Mouse (Mus musculus) embryo, embryonic 10 days (tissue): ENCODE results near the gene Orm2.
A peak's percentile ranks its signal among the peaks of the same experiment; 100 is the strongest.

ENCODE experiments used
- DNase-seq: peaks from one replicate; pipeline ENCODE4 v3.0.0-alpha.2; 2015; ENCODE audit warnings: low spot score

The Orm2 gene

GRCm38 (mm10) chr4:63362150-63362549, at the start of gene Orm2:
Orm2 (plus strand) TSS chr4:63362449.
- DNase-seq: no peak

GRCm38 (mm10) chr4:63314063-63314462, 48.2 kb upstream of the Orm2 start:
- no peak for DNase-seq

- DNase-seq: no peak
Measured at GRCm38 (mm10) chr4:63316076-63316746, 46.0 kb upstream of the Orm2 start.

DNA sequence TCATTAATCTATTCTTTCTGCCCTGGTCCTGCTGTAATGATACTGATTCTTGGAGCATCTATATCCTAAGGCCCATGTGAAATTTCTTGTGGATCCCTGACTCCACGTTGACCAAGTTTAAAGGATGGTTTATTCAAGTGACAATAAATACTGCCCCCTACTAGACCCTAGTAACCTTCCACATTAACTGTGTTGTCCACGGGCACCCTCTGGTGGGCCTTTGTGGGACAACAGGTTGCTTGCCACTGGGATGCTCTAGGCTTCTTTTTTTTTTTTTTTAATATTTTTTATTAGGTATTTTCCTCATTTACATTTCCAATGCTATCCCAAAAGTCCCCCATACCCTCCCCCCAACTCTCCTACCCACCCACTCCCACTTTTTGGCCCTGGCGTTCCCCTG, 42.7 kb upstream of the Orm2 start:
- peak; percentile 68 for DNase-seq

- DNase-seq: no peak
Measured at GRCm38 (mm10) chr4:63323275-63323815, 38.9 kb upstream of the Orm2 start.

DNA sequence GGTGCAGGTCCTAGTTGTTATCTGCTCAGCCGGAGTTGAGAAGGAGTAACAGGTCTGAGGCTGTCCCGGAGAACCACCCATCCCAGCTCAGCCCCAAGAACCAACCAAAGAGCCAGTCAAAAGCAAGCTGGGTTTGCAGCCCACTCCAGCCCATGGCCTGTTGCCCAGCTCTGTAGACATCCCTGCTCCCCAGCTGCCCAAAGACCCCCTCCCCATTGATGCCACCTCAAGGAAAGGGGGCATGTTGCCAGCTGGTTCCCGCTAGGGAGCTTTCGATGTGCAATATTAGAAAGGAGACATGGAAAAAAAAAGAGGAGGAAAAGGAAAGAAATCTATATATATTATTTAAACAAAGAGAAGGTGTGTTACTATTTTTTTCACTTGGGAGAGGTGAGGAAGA, 28.8 kb upstream of the Orm2 start:
- DNase-seq: no peak

GRCm38 (mm10) chr4:63338414-63339076, 23.7 kb upstream of the Orm2 start:
- DNase-seq: no peak

GRCm38 (mm10) chr4:63342491-63342890, 19.8 kb upstream of the Orm2 start:
- no peak for DNase-seq

DNA sequence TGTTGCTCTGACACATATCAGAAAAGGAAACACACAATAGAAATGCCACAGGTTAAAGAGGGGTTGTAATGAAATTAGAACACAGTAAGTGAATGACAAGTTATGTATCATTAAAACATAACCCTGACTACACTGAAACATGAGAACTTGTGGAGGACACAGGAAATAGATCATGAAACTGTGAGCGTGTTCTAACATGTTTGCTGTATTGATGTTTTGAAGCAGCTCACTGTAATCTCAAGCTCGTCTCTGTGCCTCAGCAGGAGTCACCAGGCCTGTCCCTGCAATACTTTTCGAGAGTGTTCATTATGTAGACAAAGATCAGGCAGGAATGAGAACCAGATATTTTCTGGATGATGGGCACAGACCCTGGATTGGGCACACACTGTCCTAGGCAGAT, 18.6 kb upstream of the Orm2 start:
- DNase-seq: no peak

- DNase-seq: no peak
Measured at GRCm38 (mm10) chr4:63344295-63344694, 18.0 kb upstream of the Orm2 start, which contains the start of gene Orm1. Orm1 (plus strand) TSS chr4:63344560.

- no peak for DNase-seq
Measured at GRCm38 (mm10) chr4:63345261-63345660, 17.0 kb upstream of the Orm2 start.

DNA sequence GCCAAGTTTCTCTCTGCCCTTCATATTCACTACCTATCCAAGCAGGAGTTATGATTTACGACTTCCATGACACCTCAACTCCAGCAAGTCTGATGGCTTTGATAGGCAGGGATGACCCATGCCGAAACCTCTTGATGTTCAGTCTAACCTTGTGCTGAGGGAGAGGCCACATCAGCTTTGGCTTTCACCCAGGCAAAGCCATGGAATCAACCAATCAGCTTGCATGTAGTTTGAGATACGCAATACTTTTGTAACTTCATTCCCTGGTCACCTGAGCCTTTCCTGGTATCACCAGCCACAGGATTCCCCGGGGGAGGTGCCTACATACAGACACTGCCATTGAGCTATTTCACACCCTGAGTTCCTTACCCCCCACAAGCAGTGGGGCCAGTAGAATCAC, 15.6 kb upstream of the Orm2 start:
- DNase-seq: no peak

DNA sequence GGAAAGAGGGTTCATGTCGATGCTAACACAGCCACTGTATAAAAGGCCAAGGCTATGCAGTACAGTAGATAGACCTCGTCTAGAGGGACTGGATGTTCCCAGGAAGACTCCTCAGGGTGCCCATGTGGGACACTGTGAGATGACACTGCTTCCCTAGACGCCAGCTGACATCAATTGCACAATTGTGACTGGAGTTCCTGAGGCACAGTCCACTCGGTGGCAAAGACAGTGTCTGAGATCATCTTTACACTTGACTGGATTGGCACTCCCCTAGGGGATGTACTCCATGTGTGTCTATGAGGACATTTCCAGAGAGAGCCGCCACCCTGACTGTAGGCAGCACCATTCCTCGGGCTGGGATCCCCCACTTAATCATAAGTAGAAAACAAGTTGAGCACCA, 13.7 kb upstream of the Orm2 start:
- DNase-seq: no peak

DNA sequence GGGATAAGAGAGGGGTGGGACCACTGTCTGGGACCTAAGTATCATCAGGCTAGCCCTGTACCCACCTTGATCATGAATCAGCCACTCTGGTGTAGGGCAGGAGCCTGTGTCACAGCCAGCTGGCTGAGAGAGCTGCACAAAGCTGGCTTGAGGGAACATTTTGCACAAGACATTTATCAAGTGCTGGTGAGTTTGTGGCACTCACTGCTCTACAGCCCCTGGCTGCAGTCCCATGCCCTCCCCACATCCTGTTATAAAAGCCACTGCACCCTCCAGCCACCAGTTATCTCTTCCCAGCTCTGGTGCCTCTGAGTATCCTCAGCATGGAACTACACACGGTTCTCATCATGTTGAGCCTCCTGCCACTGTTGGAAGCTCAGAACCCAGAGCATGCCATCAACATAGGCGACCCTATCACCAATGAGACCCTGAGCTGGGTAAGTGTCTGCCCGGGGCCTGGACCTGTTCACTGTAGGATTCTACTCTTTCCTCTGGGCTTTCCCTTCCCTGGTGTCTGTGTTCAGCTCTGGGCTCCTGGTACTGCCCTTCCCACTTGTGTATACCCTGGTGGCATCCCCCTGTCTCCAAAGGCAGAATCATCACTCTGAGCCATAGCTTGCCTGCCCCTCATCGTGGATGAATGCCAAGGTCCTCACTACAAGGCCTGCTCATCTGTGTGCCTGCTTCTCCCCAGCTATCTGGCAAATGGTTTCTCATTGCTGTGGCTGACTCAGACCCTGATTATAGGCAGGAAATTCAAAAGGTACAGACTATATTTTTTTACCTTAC, 6.2 kb upstream of the Orm2 start, which contains the start of gene Orm3:
Gene Orm3 (plus strand): TSS at position 286 of the 789 bp plus-strand sequence.
- DNase-seq: no peak

GRCm38 (mm10) chr4:63356981-63357570, 5.2 kb upstream of the Orm2 start:
- peak; percentile 24 for DNase-seq

DNA sequence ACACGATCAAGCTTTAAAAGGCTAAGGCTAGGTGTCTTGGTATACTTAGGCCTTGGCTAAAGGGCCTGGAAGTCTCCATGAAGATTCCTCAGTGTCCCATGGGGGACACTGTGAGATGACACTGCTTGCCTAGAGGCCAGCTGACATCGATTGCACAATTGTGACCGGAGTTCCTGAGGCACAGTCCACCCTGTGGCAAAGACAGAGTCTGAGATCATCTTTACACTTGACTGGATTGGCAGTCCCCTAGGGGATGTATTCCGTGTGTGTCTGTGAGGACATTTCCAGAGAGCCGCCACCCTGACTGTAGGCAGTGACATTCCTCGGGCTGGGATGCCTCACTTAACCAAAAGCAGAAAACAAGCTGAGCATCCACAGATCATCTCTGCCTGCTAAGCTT, 2.4 kb upstream of the Orm2 start:
- no peak for DNase-seq

DNA sequence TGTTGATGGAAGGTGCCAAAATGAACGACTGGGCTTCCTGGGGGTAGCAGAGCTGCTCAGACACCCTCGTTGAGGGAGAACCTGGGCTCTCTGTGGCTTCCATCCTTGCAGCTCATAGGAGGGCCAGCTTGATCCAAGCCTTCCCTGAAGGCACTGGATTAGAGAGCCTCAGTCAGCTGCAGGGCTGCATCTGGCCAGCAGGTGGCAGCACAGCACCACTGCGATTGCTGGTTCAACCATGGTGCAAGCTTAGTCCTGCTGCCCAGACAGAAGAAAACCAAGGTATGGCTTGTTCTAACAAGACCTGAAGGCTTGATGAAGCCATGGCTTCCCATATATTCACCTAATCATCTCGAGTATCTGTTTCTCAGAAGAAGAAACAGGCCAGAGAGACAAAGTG, 6.3 kb downstream of the Orm2 start:
- peak; percentile 91 for DNase-seq

DNA sequence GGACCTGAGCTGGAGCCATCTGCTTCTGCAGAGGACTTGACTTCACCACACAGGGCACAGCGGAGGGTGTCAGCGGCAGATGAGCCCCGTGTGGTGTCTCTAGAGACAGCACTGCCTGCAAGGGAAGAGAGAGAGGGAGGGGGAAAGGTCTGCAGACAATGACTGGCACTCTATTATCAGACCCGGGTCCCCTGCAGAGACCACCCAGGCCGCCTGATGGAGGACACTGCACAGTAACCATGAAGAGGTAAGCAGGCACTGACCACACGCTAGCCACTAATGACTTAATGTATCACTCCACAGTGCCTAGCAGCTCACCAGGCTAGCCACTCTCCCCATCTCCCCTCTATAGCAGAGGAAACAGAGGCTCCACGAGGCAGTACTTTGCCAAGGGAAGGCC, 8.6 kb downstream of the Orm2 start:
- no peak for DNase-seq

DNA sequence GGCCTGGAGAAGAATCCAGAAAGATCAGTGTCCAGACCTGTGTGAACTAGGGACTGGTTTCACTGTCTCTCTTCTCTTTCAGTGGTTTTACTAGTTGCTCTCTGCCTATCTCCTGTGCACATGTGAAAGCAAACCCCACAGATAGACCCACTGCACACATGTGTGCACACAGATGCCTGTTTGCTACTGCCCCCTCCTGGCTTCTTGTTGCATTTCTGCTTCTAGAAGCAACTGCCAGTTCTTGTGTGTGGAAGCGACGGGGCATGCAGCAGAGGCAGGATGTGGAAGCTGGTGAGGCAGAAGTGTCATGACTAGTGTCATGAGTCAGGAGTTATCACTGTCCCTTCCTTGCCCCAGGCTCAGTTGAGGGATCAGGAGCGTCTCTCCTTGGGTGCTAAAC, 9.6 kb downstream of the Orm2 start:
- DNase-seq: peak; percentile 58

GRCm38 (mm10) chr4:63373404-63373803, 11.2 kb downstream of the Orm2 start:
- DNase-seq: no peak

DNA sequence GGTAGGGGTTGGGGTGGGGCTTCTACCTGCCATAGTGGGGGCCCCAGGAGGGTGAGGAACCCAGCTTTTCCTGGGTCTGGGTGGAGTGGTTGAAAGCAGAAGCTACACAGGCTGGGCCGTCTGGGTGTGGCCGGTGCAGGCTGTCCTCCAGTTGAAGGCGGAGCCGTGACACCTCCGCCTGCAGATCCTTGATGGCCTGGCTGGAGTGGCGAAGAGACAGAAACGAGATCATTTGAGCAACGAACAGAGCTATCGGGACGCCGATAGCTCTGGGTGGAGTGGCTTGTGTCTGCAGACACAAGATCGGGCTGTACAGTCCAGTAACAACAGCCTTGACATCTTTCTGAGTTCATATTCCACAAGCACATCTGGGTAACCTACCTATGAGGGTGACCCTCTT, 12.1 kb downstream of the Orm2 start:
- no peak for DNase-seq

DNA sequence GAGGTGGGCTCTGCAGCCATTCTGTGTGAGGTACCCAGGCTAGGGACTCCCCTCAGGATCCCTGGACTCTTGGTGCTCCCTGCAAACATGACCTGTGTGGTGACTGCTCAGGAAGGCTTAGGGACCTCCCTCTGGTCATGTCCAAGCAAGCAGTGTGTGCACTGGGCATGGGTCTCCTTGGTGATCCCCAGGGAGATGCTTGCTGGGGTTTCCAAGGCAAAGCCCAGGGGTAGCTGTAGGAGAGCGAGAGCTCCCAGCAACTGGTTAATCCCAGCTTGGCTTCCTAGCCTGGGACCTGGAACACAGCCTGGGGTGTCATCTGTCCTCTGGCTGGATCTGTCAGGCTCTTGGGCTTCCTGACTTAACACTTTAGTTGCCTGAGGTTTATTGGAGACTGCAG, 13.1 kb downstream of the Orm2 start:
- DNase-seq: no peak
